Mouse (Mus musculus): ENCODE results near the gene AC109138.7.

- TF ChIP-seq TCF12 (IDR thresholded peaks at IDR 0.05; ENCODE audit: insufficient read depth, poor library complexity, severe bottlenecking) (no peak), E2F4 (IDR thresholded peaks at IDR 0.05; ENCODE audit: insufficient read depth) (no peak), POLR2A (IDR thresholded peaks at IDR 0.05; ENCODE audit: insufficient read length, low read depth) (no peak), MAX (IDR thresholded peaks at IDR 0.05; ENCODE audit: low read depth) (no peak), SRF (IDR thresholded peaks at IDR 0.05; ENCODE audit: control insufficient read depth, insufficient read length, low read depth) (no peak), USF1 (IDR thresholded peaks at IDR 0.05; ENCODE audit: low read depth) (no peak)
Measured at GRCm38 (mm10) chr19:4166678-4167476, 47.3 kb upstream of the AC109138.7 start.
